ENCODE assay signal across 8 mouse cellular contexts in the genomic region with DNA sequence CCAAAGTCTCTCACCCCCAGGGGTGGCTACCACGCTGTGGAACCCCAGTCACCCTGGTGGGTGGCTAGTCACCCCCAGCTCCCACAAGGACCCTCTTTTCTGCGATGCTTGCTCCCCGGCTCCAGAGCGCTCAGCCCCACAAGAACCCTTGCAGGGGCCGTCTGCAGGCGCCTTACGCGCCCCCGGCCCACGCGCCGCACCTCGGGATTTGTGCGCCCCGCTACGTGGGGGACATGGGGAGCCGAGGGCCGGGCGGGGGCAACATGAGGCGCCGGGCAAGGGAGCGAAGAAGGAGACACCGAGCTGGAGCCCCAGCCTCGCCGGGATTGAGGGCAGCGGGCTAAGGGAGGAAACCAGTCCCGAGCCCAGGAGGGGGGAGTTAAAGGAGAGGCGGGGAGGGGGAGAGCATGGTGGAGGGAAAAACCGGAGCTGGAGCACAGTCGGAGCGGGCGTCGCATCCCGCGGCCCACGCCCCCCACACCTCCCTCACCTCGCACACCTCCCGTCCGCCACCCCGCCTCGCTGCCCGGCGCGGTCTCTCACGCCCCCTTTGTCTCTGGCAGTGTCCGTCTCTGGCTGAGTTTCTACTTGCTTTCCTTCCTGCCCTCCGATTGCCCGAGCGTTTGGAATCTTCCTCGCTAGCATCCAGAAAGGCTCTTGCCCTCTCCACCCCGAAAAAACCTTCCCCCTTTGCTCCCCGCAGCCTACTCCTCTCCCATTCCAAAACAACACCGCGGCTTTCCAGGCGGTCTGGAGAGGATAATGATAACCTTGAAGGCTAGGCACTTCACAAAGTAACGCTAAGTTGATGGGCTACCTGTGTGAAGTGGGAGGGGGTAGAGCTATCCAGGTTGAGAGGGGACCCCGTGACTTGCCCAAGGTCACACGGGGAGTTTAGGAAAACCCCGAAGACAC. TPM values are rescaled to one million over a fixed set of nuclear protein-coding genes. Genes with fewer than 3 reads are reported as not detected.
DNase-seq lines count a peak whose midpoint lies in the region; ATAC-seq lines count a peak whose summit lies in the region.

A gene (minus strand): TSS at position 355 of the 915 bp plus-strand sequence.

- peaks cover 55% of the 10 kb centered on the region for H3K4me1 ChIP-seq in forebrain, embryonic 16.5 days (replicated peaks; ENCODE audit: control insufficient read depth, insufficient read depth, low read length)
- H3K4me1 ChIP-seq in intestine, embryonic 16.5 days (ENCODE audit: control insufficient read depth, insufficient read depth, low read length): peaks cover 10% of the 10 kb centered on the region
- peaks cover 8% of the 10 kb centered on the region; the same call in 1 of the 2 replicates for H3K4me1 ChIP-seq in liver, embryonic 16.5 days (ENCODE audit: control insufficient read depth, low read depth, low read length)

- peak within 1 kb of the TSS; percentile 75 for H3K27ac ChIP-seq in forebrain, embryonic 16.5 days (ENCODE audit: low read length)
- no peak within 1 kb of the TSS; the same call in 1 of the 2 replicates for H3K27ac ChIP-seq in intestine, embryonic 16.5 days (ENCODE audit: low read length)
- H3K27ac ChIP-seq in liver, embryonic 16.5 days (ENCODE audit: low read length): no peak within 1 kb of the TSS

- H3K36me3 ChIP-seq in forebrain, embryonic 16.5 days (ENCODE audit: control insufficient read depth, insufficient read depth): no peaks in the 10 kb centered on the region
- H3K36me3 ChIP-seq in intestine, embryonic 16.5 days (ENCODE audit: control insufficient read depth, insufficient read depth, low read length): peaks cover 15% of the 10 kb centered on the region
- peaks cover 20% of the 10 kb centered on the region for H3K36me3 ChIP-seq in liver, embryonic 16.5 days (ENCODE audit: control insufficient read depth, insufficient read depth)

- peak within 1 kb of the TSS; percentile 78 for H3K4me3 ChIP-seq in forebrain, embryonic 16.5 days (replicated peaks; ENCODE audit: low read length)
- H3K4me3 ChIP-seq in intestine, embryonic 16.5 days (ENCODE audit: low read length): peak within 1 kb of the TSS; percentile 56
- H3K4me3 ChIP-seq in liver, embryonic 16.5 days (ENCODE audit: low read depth, low read length): peak within 1 kb of the TSS; percentile 38

- DNase-seq in cerebellum, postnatal 14 days: peak; percentile 55 to 67
- DNase-seq in ES-CJ7 (ENCODE audit: low read depth, low spot score): peak; percentile 52
- DNase-seq in testis, postnatal 10 days (ENCODE audit: low spot score): peak; percentile 66
- no peak for DNase-seq in frontal cortex, postnatal 25 days (ENCODE audit: low spot score in 2 of 2)

- H3K9ac ChIP-seq in forebrain, embryonic 16.5 days (replicated peaks; ENCODE audit: low read depth, low read length): peak within 1 kb of the TSS; percentile 93
- peak within 1 kb of the TSS; percentile 85 for H3K9ac ChIP-seq in intestine, embryonic 16.5 days (ENCODE audit: low read depth, low read length)
- peak within 1 kb of the TSS; percentile 14; the same call in 1 of the 2 replicates for H3K9ac ChIP-seq in liver, embryonic 16.5 days (ENCODE audit: low read depth, low read length)

- no peak for ATAC-seq in cerebellum, adult (ENCODE audit: insufficient number of reproducible peaks, low FRiP score, low TSS enrichment)
- peak; percentile 71 for ATAC-seq in forebrain, embryonic 16.5 days
- ATAC-seq in intestine, embryonic 16.5 days: peak; percentile 50
- no peak for ATAC-seq in liver, embryonic 16.5 days (ENCODE audit: low read depth)

- peak within 1 kb of the TSS; percentile 93 for H3K4me2 ChIP-seq in forebrain, embryonic 16.5 days (ENCODE audit: low read length)
- H3K4me2 ChIP-seq in intestine, embryonic 16.5 days (ENCODE audit: low read depth, low read length): peak within 1 kb of the TSS; percentile 86
- H3K4me2 ChIP-seq in liver, embryonic 16.5 days (ENCODE audit: low read depth, low read length): peak within 1 kb of the TSS; percentile 47

- WGBS in forebrain, embryonic 16.5 days: under 1% methylated on average over 59 of the region's 59 CpGs
- 3% methylated on average over 57 of the region's 59 CpGs for WGBS in intestine, embryonic 16.5 days
- 7% methylated on average over 59 of the region's 59 CpGs for WGBS in liver, embryonic 16.5 days (ENCODE audit: insufficient replicate concordance)

- no peaks in the 10 kb centered on the region for H3K27me3 ChIP-seq in forebrain, embryonic 16.5 days (replicated peaks; ENCODE audit: control insufficient read depth, insufficient read depth, low read length)
- H3K27me3 ChIP-seq in intestine, embryonic 16.5 days (replicated peaks; ENCODE audit: control insufficient read depth, insufficient read depth, low read length): no peaks in the 10 kb centered on the region
- H3K27me3 ChIP-seq in liver, embryonic 16.5 days (ENCODE audit: control insufficient read depth, insufficient read depth, low read depth, low read length): peaks cover 49% of the 10 kb centered on the region

- no peaks in the 10 kb centered on the region for H3K9me3 ChIP-seq in forebrain, embryonic 16.5 days (ENCODE audit: control insufficient read depth, low read length)
- no peaks in the 10 kb centered on the region for H3K9me3 ChIP-seq in intestine, embryonic 16.5 days (ENCODE audit: control insufficient read depth, low read length)
- no peaks in the 10 kb centered on the region for H3K9me3 ChIP-seq in liver, embryonic 16.5 days (replicated peaks; ENCODE audit: control insufficient read depth, low read length)

RNA-seq across cellular contexts. Expression of the gene that starts here (rescaled TPM):
- 95.7 and 123 TPM in 2 replicates for polyA plus RNA-seq in forebrain, embryonic 16.5 days (2015; fragmentation: Nextera tagmentation; extraction: Ambion mirVana)
- polyA plus RNA-seq in intestine, embryonic 16.5 days (2015; fragmentation: Nextera tagmentation; extraction: Ambion mirVana): 6.3 and 6.8 TPM in 2 replicates
- polyA plus RNA-seq in liver, embryonic 16.5 days (2015; fragmentation: Nextera tagmentation; extraction: Ambion mirVana): 0.27 and 0.39 TPM in 2 replicates

Comparison
In these comparisons a context has a peak if more than half of its experiments do, and no peak if none do; other contexts are left out.
1. RNA of the gene that starts here (polyA plus RNA-seq): 95.7 to 123 TPM in forebrain, embryonic 16.5 days; 6.3 to 6.8 TPM in intestine, embryonic 16.5 days and 0.27 to 0.39 TPM in liver, embryonic 16.5 days; every median in the first group is over 10 times any median in the second.
2. DNase-seq: peak in cerebellum, postnatal 14 days (2 of 2), ES-CJ7 (single experiment) and testis, postnatal 10 days (single experiment); none in frontal cortex, postnatal 25 days (0 of 2).
3. ATAC-seq: peak in forebrain, embryonic 16.5 days (single experiment) and intestine, embryonic 16.5 days (single experiment); none in cerebellum, adult (single experiment) and liver, embryonic 16.5 days (single experiment).
4. H3K9ac ChIP-seq: peak in every context shown above with its lines; median percentile 93 in forebrain, embryonic 16.5 days; 85 in intestine, embryonic 16.5 days; 14 in liver, embryonic 16.5 days.
5. Peak in every context shown above with its lines, with median percentiles within 50 percentile points of each other: H3K4me2 ChIP-seq and H3K4me3 ChIP-seq.